Mouse (Mus musculus) spleen, adult 2 months (tissue): ENCODE measurements at regions not wholly inside any gene's neighbourhood (a gene's known extent, or its start where the extent isn't known, plus 50 kb on each side); places are given as distances from the start of the nearest gene placed in this dataset.

Experiments used
- CTCF ChIP-seq: fragments of 200-500 bp; IDR thresholded peaks from 2 replicates; pipeline ENCODE4 v1.5.1; 2011; ENCODE audit warnings: mild to moderate bottlenecking, inconsistent platforms; ENCODE audit not compliant: insufficient read depth, insufficient read length, insufficient replicate concordance; ENCODE audit errors: extremely low read depth
- POLR2A ChIP-seq: fragments of 200-500 bp; IDR thresholded peaks from 2 replicates; pipeline ENCODE4 v1.6.1; 2011; ENCODE audit warnings: low read depth, low read length, inconsistent platforms

GRCm38 (mm10) chr12:112434673-112435294, 54.5 kb upstream of the A530016L24Rik start:
- TF ChIP-seq CTCF (no peak), POLR2A (no peak)
